Mouse (Mus musculus): Measurements from ENCODE around the gene S100a2. TPM values are rescaled to one million over a fixed set of nuclear protein-coding genes. Genes with fewer than 3 reads are reported as not detected.
A peak's percentile ranks its signal among the peaks of the same experiment; 100 is the strongest.

The S100a2 gene
- total and polyA plus RNA-seq, 2 experiments from 2014 or later, result not detected

DNA sequence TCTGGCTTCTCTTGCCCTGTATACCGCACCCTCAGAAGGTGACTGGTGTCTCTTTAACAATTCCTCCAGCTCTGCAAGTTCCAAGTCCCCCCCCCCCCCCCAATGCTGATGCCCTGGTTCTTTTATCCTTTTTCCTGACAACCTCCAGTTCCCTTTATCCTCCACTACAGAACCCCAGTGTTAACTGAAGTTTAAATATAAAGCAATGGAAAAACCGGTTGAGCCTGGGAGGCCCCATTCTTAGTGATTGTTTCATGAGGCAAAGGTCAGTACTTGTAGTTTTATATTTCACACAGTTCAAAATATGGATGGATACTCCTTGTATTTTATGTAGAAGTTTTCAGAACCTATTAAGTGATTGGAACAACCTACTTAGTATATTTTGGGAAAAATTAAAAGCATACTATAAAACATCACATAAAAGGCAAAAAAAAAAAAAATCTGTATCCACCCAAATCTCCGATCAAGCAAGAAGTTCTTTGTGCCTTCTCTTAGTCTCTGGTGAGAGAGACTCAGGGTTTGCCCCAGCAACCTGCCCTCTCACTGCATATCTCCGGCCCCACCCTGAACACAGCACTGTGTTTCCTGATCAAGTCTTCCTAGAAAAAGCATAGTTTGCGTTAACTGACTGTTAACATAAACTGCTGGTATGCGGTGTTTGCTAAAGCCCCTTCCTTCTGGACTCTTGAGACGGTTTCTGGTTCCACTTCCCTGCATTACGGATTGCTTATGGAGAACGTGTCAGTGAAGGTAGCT, 36.4 kb downstream of the S100a2 start:
- ATAC-seq (no peak), DNase-seq (no peak)
- Histone ChIP-seq H3K4me3 (ENCODE audit: low read depth, low read length) (no peak overlapping the region), H3K9ac (no peak overlapping the region), H3K9me3 (ENCODE audit: low read length) (no peaks in the 10 kb centered on the region), H3K27me3 (ENCODE audit: insufficient read depth, low read length) (no peaks in the 10 kb centered on the region), H3K4me2 (ENCODE audit: low read depth) (no peak overlapping the region), H3K4me1 (ENCODE audit: insufficient read depth) (peaks cover 10% of the 10 kb centered on the region; the same call in 1 of the 2 replicates), H3K36me3 (ENCODE audit: insufficient read depth) (no peaks in the 10 kb centered on the region), H3K27ac (ENCODE audit: low read depth, low read length) (no peak overlapping the region)
- 79% methylated on average over 9 of the region's 9 CpGs for WGBS
- TF ChIP-seq CTCF (IDR thresholded peaks at IDR 0.05; ENCODE audit: low read depth), result no peak

GRCm38 (mm10) chr3:90627366-90627765, 37.3 kb downstream of the S100a2 start:
- Histone ChIP-seq H3K27me3 (ENCODE audit: insufficient read depth, low read length) (no peaks in the 10 kb centered on the region), H3K4me2 (ENCODE audit: low read depth) (no peak overlapping the region), H3K27ac (ENCODE audit: low read depth, low read length) (no peak overlapping the region), H3K9ac (no peak overlapping the region), H3K4me1 (ENCODE audit: insufficient read depth) (peaks cover 10% of the 10 kb centered on the region; the same call in 1 of the 2 replicates), H3K36me3 (ENCODE audit: insufficient read depth) (no peaks in the 10 kb centered on the region), H3K4me3 (ENCODE audit: low read depth, low read length) (no peak overlapping the region), H3K9me3 (ENCODE audit: low read length) (no peaks in the 10 kb centered on the region)
- no peak for TF ChIP-seq CTCF (IDR thresholded peaks at IDR 0.05; ENCODE audit: low read depth)
- no peak for DNase-seq
- 96% methylated on average over 5 of the region's 5 CpGs for WGBS
- ATAC-seq, result no peak

GRCm38 (mm10) chr3:90627807-90628206, 37.8 kb downstream of the S100a2 start:
- no peak for DNase-seq
- H3K4me1 ChIP-seq (ENCODE audit: insufficient read depth), result peaks cover 10% of the 10 kb centered on the region; the same call in 1 of the 2 replicates
- no peaks in the 10 kb centered on the region for H3K27me3 ChIP-seq (ENCODE audit: insufficient read depth, low read length)
- H3K27ac ChIP-seq (ENCODE audit: low read depth, low read length), result no peak overlapping the region
- ATAC-seq, result peak; percentile 48; the same call in 1 of the 2 replicates
- no peaks in the 10 kb centered on the region for H3K36me3 ChIP-seq (ENCODE audit: insufficient read depth)
- 59% methylated on average over 4 of the region's 4 CpGs for WGBS
- no peak overlapping the region for H3K4me2 ChIP-seq (ENCODE audit: low read depth)
- H3K9me3 ChIP-seq (ENCODE audit: low read length), result no peaks in the 10 kb centered on the region
- H3K9ac ChIP-seq, result no peak overlapping the region
- no peak overlapping the region for H3K4me3 ChIP-seq (ENCODE audit: low read depth, low read length)
- peak; percentile 68 for TF ChIP-seq CTCF (IDR thresholded peaks at IDR 0.05; ENCODE audit: low read depth)

DNA sequence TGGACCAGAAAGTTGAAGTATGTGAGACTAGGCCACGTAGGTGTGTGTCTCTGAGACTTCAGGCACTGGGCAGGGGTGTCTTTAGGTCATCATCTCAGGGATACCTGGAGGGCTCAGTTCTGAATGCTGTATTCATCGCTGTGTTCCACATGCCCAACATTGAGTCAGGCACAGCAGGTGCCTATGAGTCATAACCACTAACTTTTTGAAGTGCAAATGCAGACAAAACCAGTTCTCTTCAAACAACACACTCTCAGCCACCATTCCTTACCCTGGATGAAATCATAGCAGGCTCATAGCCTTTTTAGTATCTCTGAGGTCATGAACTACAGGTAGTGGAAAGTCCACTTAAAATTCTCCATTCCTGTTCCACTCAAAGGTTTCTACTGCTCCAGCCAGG, 39.3 kb downstream of the S100a2 start:
- Histone ChIP-seq H3K4me3 (ENCODE audit: low read depth, low read length) (no peak overlapping the region), H3K4me1 (ENCODE audit: insufficient read depth) (no peaks in the 10 kb centered on the region), H3K36me3 (ENCODE audit: insufficient read depth) (no peaks in the 10 kb centered on the region), H3K27ac (ENCODE audit: low read depth, low read length) (no peak overlapping the region), H3K9me3 (ENCODE audit: low read length) (no peaks in the 10 kb centered on the region), H3K27me3 (ENCODE audit: insufficient read depth, low read length) (no peaks in the 10 kb centered on the region), H3K4me2 (ENCODE audit: low read depth) (no peak overlapping the region), H3K9ac (no peak overlapping the region)
- ATAC-seq, result no peak
- no peak for TF ChIP-seq CTCF (IDR thresholded peaks at IDR 0.05; ENCODE audit: low read depth)
- WGBS, result 73% methylated on average over 2 of the region's 2 CpGs
- no peak for DNase-seq

DNA sequence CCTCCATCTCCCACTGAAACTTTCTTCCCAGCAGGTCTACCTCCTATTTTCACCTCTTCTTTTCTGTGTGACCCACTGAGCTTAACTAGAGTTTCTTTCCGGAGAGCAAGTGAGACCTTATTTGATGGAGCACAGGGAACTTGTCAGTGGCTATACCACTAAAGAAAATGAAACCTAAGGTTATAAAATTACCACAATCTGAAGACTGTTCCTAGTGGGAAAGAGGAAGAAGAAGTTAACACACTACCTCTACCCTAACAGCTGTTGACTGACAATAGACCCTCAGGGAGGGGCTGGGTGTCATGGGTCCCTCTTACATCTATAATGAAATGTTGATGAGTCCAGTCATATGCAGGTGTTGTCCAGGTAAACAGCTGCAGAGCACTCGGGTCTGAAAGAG, 41.9 kb downstream of the S100a2 start:
- no peak for DNase-seq
- no peaks in the 10 kb centered on the region for H3K4me1 ChIP-seq (ENCODE audit: insufficient read depth)
- 86% methylated on average over 2 of the region's 2 CpGs for WGBS
- no peaks in the 10 kb centered on the region for H3K27me3 ChIP-seq (ENCODE audit: insufficient read depth, low read length)
- no peaks in the 10 kb centered on the region for H3K9me3 ChIP-seq (ENCODE audit: low read length)
- H3K9ac ChIP-seq, result no peak overlapping the region
- no peak for TF ChIP-seq CTCF (IDR thresholded peaks at IDR 0.05; ENCODE audit: low read depth)
- no peak for ATAC-seq
- H3K36me3 ChIP-seq (ENCODE audit: insufficient read depth), result no peaks in the 10 kb centered on the region
- H3K4me2 ChIP-seq (ENCODE audit: low read depth), result no peak overlapping the region
- H3K27ac ChIP-seq (ENCODE audit: low read depth, low read length), result no peak overlapping the region
- H3K4me3 ChIP-seq (ENCODE audit: low read depth, low read length), result no peak overlapping the region

DNA sequence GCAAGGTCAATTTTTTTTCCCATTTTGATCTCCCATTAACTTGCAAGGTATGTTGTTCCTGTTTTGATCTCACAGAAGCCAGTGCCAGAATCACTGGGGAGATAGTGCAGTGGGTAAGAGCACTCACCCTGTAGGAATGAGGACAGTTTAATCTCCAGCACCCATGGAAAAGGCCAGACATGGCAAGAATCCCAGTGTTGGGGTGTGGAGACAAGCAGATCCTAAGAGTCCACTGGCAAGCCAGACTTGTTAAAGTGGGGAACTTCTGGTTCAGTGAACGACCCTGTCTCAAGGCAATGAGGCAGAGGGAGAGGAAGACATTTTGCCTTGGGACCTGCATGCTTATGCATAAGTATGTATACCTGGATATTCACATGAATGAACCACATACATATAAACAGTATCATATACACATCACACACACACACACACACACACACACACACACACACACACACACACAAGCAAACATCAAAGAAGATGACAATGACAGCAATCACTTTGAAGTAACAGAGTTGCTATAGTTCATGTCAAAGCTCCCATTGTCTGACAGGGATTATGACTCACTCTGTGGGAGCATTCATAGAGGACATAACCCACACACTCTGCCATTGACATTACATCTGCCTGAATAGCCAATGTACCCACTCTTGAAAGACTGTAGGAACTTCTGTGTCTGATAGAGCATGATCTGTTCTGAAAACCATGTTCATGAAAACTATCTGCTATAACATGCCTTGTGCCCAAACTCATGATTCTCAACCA, 48.6 kb downstream of the S100a2 start:
- no peak for ATAC-seq

More for the DNA sequence above, 48.6 kb downstream of the S100a2 start:
- Histone ChIP-seq H3K4me2 (ENCODE audit: low read depth) (no peak overlapping the region), H3K4me3 (ENCODE audit: low read depth, low read length) (no peak overlapping the region), H3K27me3 (ENCODE audit: insufficient read depth, low read length) (no peaks in the 10 kb centered on the region), H3K9ac (no peak overlapping the region), H3K27ac (ENCODE audit: low read depth, low read length) (no peak overlapping the region), H3K4me1 (ENCODE audit: insufficient read depth) (no peaks in the 10 kb centered on the region), H3K36me3 (ENCODE audit: insufficient read depth) (no peaks in the 10 kb centered on the region), H3K9me3 (ENCODE audit: low read length) (no peaks in the 10 kb centered on the region)
- WGBS, result 55% methylated on average over 1 of the region's 1 CpGs
- no peak for DNase-seq
- no peak for TF ChIP-seq CTCF (IDR thresholded peaks at IDR 0.05; ENCODE audit: low read depth)

Measured in forebrain, postnatal 0 days (tissue).